Mouse (Mus musculus) hindbrain, embryonic 15.5 days (tissue): ENCODE measurements at regions not wholly inside any gene's neighbourhood (a gene's known extent, or its start where the extent isn't known, plus 50 kb on each side); places are given as distances from the start of the nearest gene placed in this dataset.

Source experiments
- ATAC-seq: fragments of 200-750 bp; cut with Nextera tagmentation; 2 replicates; pipeline ENCODE4 v1.8.0; 2017; ENCODE audit warnings: low read depth, moderate number of reproducible peaks, moderate TSS enrichment; ENCODE audit not compliant: low FRiP score
- H3K27ac ChIP-seq: fragments of 300-500 bp; sonication (generic); replicated peaks from 2 replicates; pipeline ENCODE4 v1.5.1; 2015; ENCODE audit warnings: mild to moderate bottlenecking, inconsistent platforms
- H3K27me3 ChIP-seq: fragments of 300-500 bp; sonication (generic); 2 replicates; pipeline ENCODE4 v1.6.1; 2015; ENCODE audit warnings: control low read depth, inconsistent platforms
- H3K36me3 ChIP-seq: fragments of 300-500 bp; sonication (generic); 2 replicates; pipeline ENCODE4 v1.6.1; 2015; ENCODE audit warnings: control low read depth, inconsistent platforms
- H3K4me1 ChIP-seq: fragments of 300-500 bp; sonication (generic); replicated peaks from 2 replicates; pipeline ENCODE4 v1.6.1; 2015; ENCODE audit warnings: control low read depth, inconsistent platforms
- H3K4me2 ChIP-seq: fragments of 300-500 bp; sonication (generic); 2 replicates; pipeline ENCODE4 v1.6.1; 2015; ENCODE audit warnings: moderate library complexity, mild to moderate bottlenecking, inconsistent platforms
- H3K4me3 ChIP-seq: fragments of 300-500 bp; sonication (generic); 2 replicates; pipeline ENCODE4 v1.5.1; 2015; ENCODE audit warnings: mild to moderate bottlenecking, inconsistent platforms
- H3K9ac ChIP-seq: fragments of 300-500 bp; sonication (generic); 2 replicates; pipeline ENCODE4 v1.6.1; 2015; ENCODE audit warnings: inconsistent platforms
- H3K9me3 ChIP-seq: fragments of 300-500 bp; sonication (generic); 2 replicates; pipeline ENCODE4 v1.6.1; 2016; ENCODE audit warnings: control low read depth, inconsistent platforms
- WGBS: fragments of 180-500 bp; shearing (Covaris S2); methylation state at CpG from one replicate; pipeline ENCODE4 v1.1.7; 2015; 5-methylcytosine and 5-hydroxymethylcytosine counted together

- no peak for ATAC-seq
- Histone ChIP-seq H3K27me3 (no peaks in the 10 kb centered on the region), H3K4me2 (no peak overlapping the region), H3K4me3 (no peak overlapping the region), H3K36me3 (no peaks in the 10 kb centered on the region), H3K9me3 (no peaks in the 10 kb centered on the region), H3K4me1 (no peaks in the 10 kb centered on the region), H3K9ac (no peak overlapping the region), H3K27ac (no peak overlapping the region)
- WGBS: 83% methylated on average over 7 of the region's 7 CpGs
Measured at GRCm38 (mm10) chr10:71657525-71657924, 310.0 kb downstream of the Ipmk start.

GRCm38 (mm10) chr10:71663545-71663944 lies 316.0 kb downstream of the Ipmk start:
- Histone ChIP-seq H3K27ac (no peak overlapping the region), H3K36me3 (no peaks in the 10 kb centered on the region), H3K9ac (no peak overlapping the region), H3K4me2 (no peak overlapping the region), H3K27me3 (no peaks in the 10 kb centered on the region), H3K4me3 (no peak overlapping the region), H3K9me3 (no peaks in the 10 kb centered on the region), H3K4me1 (no peaks in the 10 kb centered on the region)
- 75% methylated on average over 5 of the region's 5 CpGs for WGBS
- ATAC-seq: no peak

GRCm38 (mm10) chr10:71667160-71667571 lies 319.6 kb downstream of the Ipmk start:
- no peaks in the 10 kb centered on the region for H3K9me3 ChIP-seq
- 56% methylated on average over 7 of the region's 7 CpGs for WGBS
- H3K36me3 ChIP-seq: no peaks in the 10 kb centered on the region
- no peak overlapping the region for H3K9ac ChIP-seq
- no peak overlapping the region for H3K4me2 ChIP-seq
- no peaks in the 10 kb centered on the region for H3K27me3 ChIP-seq
- no peak overlapping the region for H3K4me3 ChIP-seq
- H3K4me1 ChIP-seq: no peaks in the 10 kb centered on the region
- no peak overlapping the region for H3K27ac ChIP-seq
- ATAC-seq: peak; percentile 75; the same call in 1 of the 2 replicates

GRCm38 (mm10) chr10:71679240-71679639 lies 331.7 kb downstream of the Ipmk start:
- no peak overlapping the region for H3K27ac ChIP-seq
- no peak overlapping the region for H3K9ac ChIP-seq
- H3K4me2 ChIP-seq: no peak overlapping the region
- no peaks in the 10 kb centered on the region for H3K9me3 ChIP-seq
- no peak for ATAC-seq
- no peaks in the 10 kb centered on the region for H3K27me3 ChIP-seq
- H3K4me1 ChIP-seq: no peaks in the 10 kb centered on the region
- no peaks in the 10 kb centered on the region for H3K36me3 ChIP-seq
- 64% methylated on average over 5 of the region's 5 CpGs for WGBS
- H3K4me3 ChIP-seq: no peak overlapping the region

GRCm38 (mm10) chr10:71713456-71713855 lies 365.9 kb downstream of the Ipmk start:
- H3K4me1 ChIP-seq: no peaks in the 10 kb centered on the region
- 93% methylated on average over 2 of the region's 2 CpGs for WGBS
- H3K36me3 ChIP-seq: no peaks in the 10 kb centered on the region
- H3K4me3 ChIP-seq: no peak overlapping the region
- no peak overlapping the region for H3K4me2 ChIP-seq
- H3K9me3 ChIP-seq: no peaks in the 10 kb centered on the region
- H3K27ac ChIP-seq: no peak overlapping the region
- ATAC-seq: no peak
- no peak overlapping the region for H3K9ac ChIP-seq
- H3K27me3 ChIP-seq: no peaks in the 10 kb centered on the region

- Histone ChIP-seq H3K36me3 (no peaks in the 10 kb centered on the region), H3K4me2 (no peak overlapping the region), H3K4me1 (no peaks in the 10 kb centered on the region), H3K27ac (no peak overlapping the region), H3K4me3 (no peak overlapping the region), H3K27me3 (no peaks in the 10 kb centered on the region), H3K9ac (no peak overlapping the region), H3K9me3 (no peaks in the 10 kb centered on the region)
- ATAC-seq: no peak
- WGBS: 66% methylated on average over 4 of the region's 4 CpGs
Measured at GRCm38 (mm10) chr10:71727746-71728145, 380.2 kb downstream of the Ipmk start.

GRCm38 (mm10) chr10:71733821-71734220 lies 386.3 kb downstream of the Ipmk start:
- Histone ChIP-seq H3K4me3 (no peak overlapping the region), H3K9me3 (no peaks in the 10 kb centered on the region), H3K4me1 (no peaks in the 10 kb centered on the region), H3K36me3 (no peaks in the 10 kb centered on the region), H3K4me2 (no peak overlapping the region), H3K27me3 (no peaks in the 10 kb centered on the region), H3K27ac (no peak overlapping the region), H3K9ac (no peak overlapping the region)
- 0 out of 2 replicates have a peak, but pooled peaks have one; percentile 45 for ATAC-seq
- WGBS: 58% methylated on average over 3 of the region's 3 CpGs

- Histone ChIP-seq H3K4me3 (no peak overlapping the region), H3K9me3 (no peaks in the 10 kb centered on the region), H3K36me3 (no peaks in the 10 kb centered on the region), H3K27me3 (no peaks in the 10 kb centered on the region), H3K4me2 (no peak overlapping the region), H3K9ac (no peak overlapping the region), H3K4me1 (no peaks in the 10 kb centered on the region), H3K27ac (no peak overlapping the region)
- no peak for ATAC-seq
- 66% methylated on average over 2 of the region's 2 CpGs for WGBS
Measured at GRCm38 (mm10) chr10:71734481-71734880, 386.9 kb downstream of the Ipmk start.

- H3K36me3 ChIP-seq: no peaks in the 10 kb centered on the region
- 8% methylated on average over 4 of the region's 4 CpGs for WGBS
- no peak for ATAC-seq
- H3K4me3 ChIP-seq: no peak overlapping the region
- H3K27ac ChIP-seq: no peak overlapping the region
- H3K9ac ChIP-seq: no peak overlapping the region
- no peaks in the 10 kb centered on the region for H3K27me3 ChIP-seq
- H3K9me3 ChIP-seq: no peaks in the 10 kb centered on the region
- no peaks in the 10 kb centered on the region for H3K4me1 ChIP-seq
- H3K4me2 ChIP-seq: no peak overlapping the region
Measured at GRCm38 (mm10) chr10:71738280-71738679, 390.7 kb downstream of the Ipmk start.

- H3K4me1 ChIP-seq: no peaks in the 10 kb centered on the region
- no peaks in the 10 kb centered on the region for H3K27me3 ChIP-seq
- H3K4me2 ChIP-seq: no peak overlapping the region
- no peak overlapping the region for H3K4me3 ChIP-seq
- H3K9me3 ChIP-seq: no peaks in the 10 kb centered on the region
- H3K9ac ChIP-seq: no peak overlapping the region
- 79% methylated on average over 8 of the region's 8 CpGs for WGBS
- H3K36me3 ChIP-seq: no peaks in the 10 kb centered on the region
- H3K27ac ChIP-seq: no peak overlapping the region
- no peak for ATAC-seq
Measured at GRCm38 (mm10) chr10:71748557-71749493, 401.3 kb downstream of the Ipmk start.

- Histone ChIP-seq H3K27me3 (no peaks in the 10 kb centered on the region), H3K27ac (no peak overlapping the region), H3K36me3 (no peaks in the 10 kb centered on the region), H3K4me2 (no peak overlapping the region), H3K9me3 (no peaks in the 10 kb centered on the region), H3K9ac (no peak overlapping the region), H3K4me1 (no peaks in the 10 kb centered on the region), H3K4me3 (no peak overlapping the region)
- no peak for ATAC-seq
- WGBS: 79% methylated on average over 2 of the region's 2 CpGs
Measured at GRCm38 (mm10) chr10:71753255-71753654, 405.7 kb downstream of the Ipmk start.

- no peak overlapping the region for H3K4me3 ChIP-seq
- no peaks in the 10 kb centered on the region for H3K27me3 ChIP-seq
- no peak for ATAC-seq
- 56% methylated on average over 3 of the region's 3 CpGs for WGBS
- no peak overlapping the region for H3K9ac ChIP-seq
- no peaks in the 10 kb centered on the region for H3K9me3 ChIP-seq
- no peak overlapping the region for H3K4me2 ChIP-seq
- no peak overlapping the region for H3K27ac ChIP-seq
- no peaks in the 10 kb centered on the region for H3K4me1 ChIP-seq
- H3K36me3 ChIP-seq: no peaks in the 10 kb centered on the region
Measured at GRCm38 (mm10) chr10:71754799-71755198, 407.2 kb downstream of the Ipmk start.
